10 mouse cellular contexts compared by ENCODE assay signal in the genomic region with DNA sequence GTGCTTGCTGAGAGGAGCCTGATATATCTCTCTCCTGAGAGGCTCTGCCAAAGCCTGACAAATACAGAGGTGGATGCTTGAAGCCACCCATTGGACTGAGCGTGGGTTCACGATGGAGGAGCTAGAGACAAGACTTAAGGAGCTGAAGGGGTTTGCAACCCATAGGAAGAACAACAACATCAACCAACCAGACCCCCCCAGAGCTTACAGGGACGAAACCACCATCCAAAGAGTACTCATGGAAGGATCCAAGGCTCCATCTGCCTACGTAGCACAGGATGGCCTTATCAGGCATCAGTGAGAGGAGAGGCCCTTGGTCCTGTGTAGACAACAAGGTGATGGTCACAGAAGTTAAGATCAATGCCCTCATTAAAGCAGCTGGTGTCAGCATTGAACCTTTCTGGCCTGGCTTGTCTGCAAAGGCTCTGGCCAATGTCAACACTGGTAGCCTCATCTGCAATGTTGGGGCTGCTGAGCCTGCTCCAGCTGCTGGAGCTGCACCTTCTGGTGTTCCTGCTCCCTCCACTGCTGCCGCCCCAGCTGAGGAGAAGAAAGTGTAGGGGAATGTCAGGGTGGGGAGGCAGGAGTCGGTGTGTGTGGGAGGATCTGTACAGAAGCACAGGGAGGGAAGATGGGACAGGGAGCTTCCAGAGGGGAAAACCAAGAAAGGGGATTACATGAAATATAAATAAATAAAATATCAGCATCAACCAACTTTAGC. TPM values are rescaled to one million over a fixed set of nuclear protein-coding genes. Genes with fewer than 3 reads are reported as not detected.
A peak's percentile ranks its signal among the peaks of the same experiment; 100 is the strongest.
DNase-seq lines count a peak whose midpoint lies in the region; ATAC-seq and TF ChIP-seq lines count a peak whose summit lies in the region.
"Not testable (repeated sequence)": the region's sequence is repeated elsewhere in the genome, so short reads cannot be mapped to it uniquely, and the experiment has no call there.
"Had no signal": no experiment of that assay in that cellular context is flagged by ENCODE, and none has a peak within 500 bp of the region (broad histone marks: within the 10 kb centered on the region; RNA-seq: fewer than 3 reads in every experiment).

No protein-coding gene starts in this region.

- H3K4me2 ChIP-seq in embryonic facial prominence, embryonic 15.5 days (replicated peaks); heart, embryonic 12.5 days; hindbrain, embryonic 15.5 days; liver, embryonic 13.5 days; stomach, postnatal 0 days (replicated peaks; ENCODE audit: low read depth): not testable (repeated sequence)

- H3K27me3 ChIP-seq in embryonic facial prominence, embryonic 15.5 days; heart, embryonic 12.5 days (replicated peaks); hindbrain, embryonic 15.5 days; limb, embryonic 10.5 days (ENCODE audit: low read depth, poor library complexity, severe bottlenecking); liver, embryonic 13.5 days; stomach, postnatal 0 days (ENCODE audit: control insufficient read depth, insufficient read depth, low read length): not testable (repeated sequence)

- H3K4me1 ChIP-seq in embryonic facial prominence, embryonic 15.5 days; heart, embryonic 12.5 days (replicated peaks); hindbrain, embryonic 15.5 days (replicated peaks); limb, embryonic 10.5 days; liver, embryonic 13.5 days (replicated peaks); stomach, postnatal 0 days (replicated peaks; ENCODE audit: control insufficient read depth, insufficient read depth): not testable (repeated sequence)

- H3K36me3 ChIP-seq in embryonic facial prominence, embryonic 15.5 days; heart, embryonic 12.5 days; hindbrain, embryonic 15.5 days; limb, embryonic 10.5 days; liver, embryonic 13.5 days; stomach, postnatal 0 days (ENCODE audit: control insufficient read depth, insufficient read depth, low read length): not testable (repeated sequence)

- WGBS in embryonic facial prominence, embryonic 15.5 days: 68% methylated on average over 6 of the region's 6 CpGs
- WGBS in heart, embryonic 12.5 days: 66% methylated on average over 6 of the region's 6 CpGs
- WGBS in hindbrain, embryonic 15.5 days: 74% methylated on average over 6 of the region's 6 CpGs
- whole genome bisulfite sequencing in limb, embryonic 10.5 days: 76% methylated on average over 6 of the region's 6 CpGs
- 52% methylated on average over 6 of the region's 6 CpGs for WGBS in liver, embryonic 13.5 days (ENCODE audit: insufficient replicate concordance)
- WGBS in stomach, postnatal 0 days: 66% methylated on average over 6 of the region's 6 CpGs

- TF ChIP-seq EP300 in stomach, postnatal 0 days (optimal IDR thresholded peaks at IDR 0.05): not testable (repeated sequence)

- ATAC-seq in embryonic facial prominence, embryonic 15.5 days (ENCODE audit: insufficient number of reproducible peaks, low FRiP score, low TSS enrichment, low read depth): peak; percentile 68; the same call in 1 of the 2 replicates
- ATAC-seq in heart, embryonic 12.5 days (ENCODE audit: insufficient number of reproducible peaks, low FRiP score): peak; percentile 20
- peak; percentile 61; the same call in 1 of the 2 replicates for ATAC-seq in hindbrain, embryonic 15.5 days (ENCODE audit: low FRiP score, low read depth)
- ATAC-seq in liver, embryonic 13.5 days (ENCODE audit: low read depth): peak; percentile 39
- ATAC-seq in megakaryocyte, adult 5-6 weeks (ENCODE audit: poor library complexity, severe bottlenecking): 0 out of 2 replicates have a peak, but pooled peaks have one; percentile 14
- ATAC-seq in monocyte, adult 5-6 weeks (replicated peaks; ENCODE audit: insufficient number of reproducible peaks, low FRiP score, low TSS enrichment, poor library complexity, severe bottlenecking): peak; percentile 24; the same call in 1 of the 2 replicates
- peak; percentile 47; the same call in 1 of the 2 replicates for ATAC-seq in stomach, postnatal 0 days (ENCODE audit: low FRiP score, low TSS enrichment)

- H3K9me3 ChIP-seq in embryonic facial prominence, embryonic 15.5 days (replicated peaks): peaks cover 79% of the 10 kb centered on the region
- peaks cover 68% of the 10 kb centered on the region for H3K9me3 ChIP-seq in heart, embryonic 12.5 days (replicated peaks)
- H3K9me3 ChIP-seq in hindbrain, embryonic 15.5 days: peaks cover 77% of the 10 kb centered on the region
- H3K9me3 ChIP-seq in limb, embryonic 10.5 days (replicated peaks): peaks cover 63% of the 10 kb centered on the region
- H3K9me3 ChIP-seq in liver, embryonic 13.5 days (replicated peaks): peaks cover 64% of the 10 kb centered on the region
- peaks cover 29% of the 10 kb centered on the region for H3K9me3 ChIP-seq in stomach, postnatal 0 days (ENCODE audit: control insufficient read depth, low read length)

- not testable (repeated sequence) for TF ChIP-seq CTCF in stomach, postnatal 0 days (IDR thresholded peaks at IDR 0.05; ENCODE audit: low read depth)

- H3K4me3 ChIP-seq in embryonic facial prominence, embryonic 15.5 days (replicated peaks); heart, embryonic 12.5 days; hindbrain, embryonic 15.5 days; limb, embryonic 10.5 days; liver, embryonic 13.5 days (replicated peaks); stomach, postnatal 0 days (ENCODE audit: low read depth, low read length): not testable (repeated sequence)

- not testable (repeated sequence) for H3K9ac ChIP-seq in embryonic facial prominence, embryonic 15.5 days; heart, embryonic 12.5 days; hindbrain, embryonic 15.5 days; liver, embryonic 13.5 days; stomach, postnatal 0 days (ENCODE audit: low read length)

- not testable (repeated sequence) for H3K27ac ChIP-seq in embryonic facial prominence, embryonic 15.5 days (replicated peaks); heart, embryonic 12.5 days (ENCODE audit: poor library complexity, severe bottlenecking); hindbrain, embryonic 15.5 days (replicated peaks); limb, embryonic 10.5 days; liver, embryonic 13.5 days; stomach, postnatal 0 days (replicated peaks)

- DNase-seq in limb, embryonic 10.5 days (ENCODE audit: low spot score): peak; percentile 35
- not testable (repeated sequence) for DNase-seq in liver, embryonic 13.5 days; stomach, postnatal 0 days (ENCODE audit: low spot score)

RNA-seq across cellular contexts. Expression of a gene that starts 21.3 kb away (rescaled TPM):
- 0.05 TPM in 1 of 2 replicates, not detected in the other for polyA plus RNA-seq in embryonic facial prominence, embryonic 15.5 days (2015; fragmentation: Nextera tagmentation; extraction: Ambion mirVana)
- polyA plus RNA-seq in heart, embryonic 12.5 days (2016; fragmentation: Nextera tagmentation; extraction: Ambion mirVana): 0.13 TPM in 1 of 2 replicates, not detected in the other
- 0.10 and 0.21 TPM in 2 replicates for polyA plus RNA-seq in hindbrain, embryonic 15.5 days (2015; fragmentation: Nextera tagmentation; extraction: Ambion mirVana)
- 0.09 and 0.10 TPM in 2 replicates for polyA plus RNA-seq in limb, embryonic 10.5 days (2016; fragmentation: Nextera tagmentation; extraction: Ambion mirVana)
- polyA plus RNA-seq in liver, embryonic 13.5 days (2015; fragmentation: Nextera tagmentation; extraction: Ambion mirVana): 0.07 and 0.16 TPM in 2 replicates
- total RNA-seq in megakaryocyte, adult 5-6 weeks (2015): 0.11 TPM in 1 of 2 replicates, not detected in the other
- not detected in 2 replicates for total RNA-seq in megakaryocyte, adult 5-6 weeks (2017)
- not detected in 3 replicates for total RNA-seq in monocyte, adult 5-6 weeks (2017)
- 0.04 TPM in 1 of 2 replicates, not detected in the other for polyA plus RNA-seq in stomach, postnatal 0 days (2015; fragmentation: Nextera tagmentation; extraction: Ambion mirVana)
- polyA plus RNA-seq: kidney, adult 2 months; large intestine, adult 2 months had no signal

RNA-seq across cellular contexts. Expression of a gene that starts 31.7 kb away (rescaled TPM):
- 1.8 and 2.3 TPM in 2 replicates for polyA plus RNA-seq in embryonic facial prominence, embryonic 15.5 days (2015; fragmentation: Nextera tagmentation; extraction: Ambion mirVana)
- 4.2 and 4.8 TPM in 2 replicates for polyA plus RNA-seq in heart, embryonic 12.5 days (2016; fragmentation: Nextera tagmentation; extraction: Ambion mirVana)
- 2.2 and 2.5 TPM in 2 replicates for polyA plus RNA-seq in hindbrain, embryonic 15.5 days (2015; fragmentation: Nextera tagmentation; extraction: Ambion mirVana)
- 4.9 and 5.1 TPM in 2 replicates for polyA plus RNA-seq in limb, embryonic 10.5 days (2016; fragmentation: Nextera tagmentation; extraction: Ambion mirVana)
- polyA plus RNA-seq in liver, embryonic 13.5 days (2015; fragmentation: Nextera tagmentation; extraction: Ambion mirVana): 3.0 and 3.6 TPM in 2 replicates
- 20.0 and 23.3 TPM in 2 replicates for total RNA-seq in megakaryocyte, adult 5-6 weeks (2015)
- 8.9 and 11.4 TPM in 2 replicates for total RNA-seq in megakaryocyte, adult 5-6 weeks (2017)
- total RNA-seq in monocyte, adult 5-6 weeks (2017): 12.4 to 17.4 TPM (median 13.2 TPM) in 3 replicates
- polyA plus RNA-seq in stomach, postnatal 0 days (2015; fragmentation: Nextera tagmentation; extraction: Ambion mirVana): 1.2 and 1.5 TPM in 2 replicates

Comparison
In these comparisons a context has a peak if more than half of its experiments do, and no peak if none do; other contexts are left out.
1. ATAC-seq: peak in every context shown above with its lines; median percentile 68 in embryonic facial prominence, embryonic 15.5 days; 61 in hindbrain, embryonic 15.5 days; 47 in stomach, postnatal 0 days; 39 in liver, embryonic 13.5 days; 24 in monocyte, adult 5-6 weeks; 20 in heart, embryonic 12.5 days; 14 in megakaryocyte, adult 5-6 weeks.